Mouse (Mus musculus): Measurements from ENCODE around the gene Gm39566. TPM values are rescaled to one million over a fixed set of nuclear protein-coding genes. Genes with fewer than 3 reads are reported as not detected.

The Gm39566 gene
- polyA plus RNA-seq, 1 experiment, result 0.02 TPM

DNA sequence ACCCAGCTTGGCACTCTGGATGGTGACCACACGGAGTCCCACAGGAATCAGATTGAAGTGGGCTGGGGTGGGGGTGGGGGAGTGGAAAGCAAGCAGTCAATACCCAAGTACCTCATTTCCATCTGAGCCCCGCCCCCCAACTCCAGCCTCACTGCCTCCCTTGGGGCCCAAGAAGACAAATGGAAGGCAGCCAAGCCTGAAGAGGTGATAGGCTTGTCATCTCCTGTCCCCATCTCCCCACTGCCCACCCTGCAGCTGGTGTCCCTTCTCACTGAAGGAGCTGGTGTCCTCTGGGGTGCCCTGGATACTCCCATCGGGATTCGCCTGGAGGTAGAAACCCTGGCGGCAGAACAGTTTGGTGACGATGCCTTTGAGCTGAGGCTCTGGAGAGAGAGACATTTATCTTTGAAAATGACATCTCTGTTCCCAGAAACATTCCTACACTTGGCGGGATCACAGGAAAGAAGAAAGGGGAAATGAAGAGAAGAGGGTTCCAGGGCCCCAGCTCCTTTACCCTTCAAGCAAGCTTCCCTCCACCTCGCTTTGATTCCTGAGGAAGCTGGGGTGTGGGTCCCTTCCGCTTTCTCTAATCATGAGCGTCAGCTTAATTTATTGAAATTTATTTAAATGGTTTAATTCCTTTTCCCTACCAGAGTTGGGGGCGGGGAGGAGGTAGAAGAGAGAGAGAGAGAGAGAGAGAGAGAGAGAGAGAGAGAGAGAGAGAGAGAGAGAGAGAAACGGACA, 15.5 kb downstream of the Gm39566 start:
- Histone ChIP-seq H3K79me2 (ENCODE audit: control insufficient read depth, insufficient read depth) (no peaks in the 10 kb centered on the region), H3K4me3 (peak overlapping the region; percentile 65), H3K27me3 (ENCODE audit: control insufficient read depth, insufficient read depth, insufficient read length) (no peaks in the 10 kb centered on the region), H3ac (ENCODE audit: control insufficient read depth, insufficient read length) (no peak overlapping the region), H3K36me3 (ENCODE audit: control insufficient read depth, insufficient read depth) (peaks cover 4% of the 10 kb centered on the region), H3K4me2 (ENCODE audit: low read depth) (peak overlapping the region; percentile 99)
- no peak for TF ChIP-seq USF1 (IDR thresholded peaks at IDR 0.05; ENCODE audit: low read depth)
- no peak for TF ChIP-seq E2F4 (IDR thresholded peaks at IDR 0.05; ENCODE audit: insufficient read depth)
- peak in 1 of 3 experiments; percentile 6 for TF ChIP-seq MYOG (IDR thresholded peaks at IDR 0.05; ENCODE audit: control insufficient read depth in 1 of 3, insufficient read depth in 1 of 3, insufficient read length in 2 of 3, low read depth in 2 of 3)
- TF ChIP-seq SRF (IDR thresholded peaks at IDR 0.05; ENCODE audit: control insufficient read depth, insufficient read length, low read depth), result no peak
- peak in 1 of 3 experiments; percentile 61 for TF ChIP-seq MYOD1 (IDR thresholded peaks at IDR 0.05; ENCODE audit: control insufficient read depth in 1 of 3, insufficient read length in 2 of 3, low read depth in 2 of 3)

DNA sequence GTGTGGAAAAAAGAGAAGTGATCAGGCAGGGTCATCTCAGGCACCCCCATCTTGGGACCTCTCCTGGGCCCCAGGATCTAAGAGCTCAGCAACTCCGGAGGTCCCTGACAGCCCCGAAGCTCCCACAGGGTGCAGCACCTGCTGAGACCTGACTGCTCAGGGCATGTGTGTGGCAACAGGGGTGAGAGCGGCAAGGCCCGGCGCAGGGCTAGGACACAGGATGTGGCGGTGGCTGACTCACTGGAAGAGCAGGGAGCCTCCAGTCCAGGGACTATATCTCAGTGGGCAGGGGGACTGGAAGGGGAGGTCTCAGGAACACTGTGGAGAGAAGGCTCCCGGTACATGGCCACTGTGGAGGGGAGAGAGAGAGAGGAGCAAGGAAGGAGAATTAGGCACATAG, 17.2 kb downstream of the Gm39566 start:
- Histone ChIP-seq H3ac (ENCODE audit: control insufficient read depth, insufficient read length) (no peak overlapping the region), H3K4me2 (ENCODE audit: low read depth) (peak overlapping the region; percentile 38), H3K79me2 (ENCODE audit: control insufficient read depth, insufficient read depth) (no peaks in the 10 kb centered on the region), H3K36me3 (ENCODE audit: control insufficient read depth, insufficient read depth) (peaks cover 4% of the 10 kb centered on the region), H3K27me3 (ENCODE audit: control insufficient read depth, insufficient read depth, insufficient read length) (no peaks in the 10 kb centered on the region), H3K4me3 (no peak overlapping the region)
- TF ChIP-seq SRF (IDR thresholded peaks at IDR 0.05; ENCODE audit: control insufficient read depth, insufficient read length, low read depth) (no peak), TCF3 (IDR thresholded peaks at IDR 0.05; ENCODE audit: insufficient read length, low read depth) (no peak), POLR2AphosphoS2 (IDR thresholded peaks at IDR 0.05; ENCODE audit: insufficient read length, low read depth) (no peak), USF1 (IDR thresholded peaks at IDR 0.05; ENCODE audit: low read depth) (no peak), CEBPB (IDR thresholded peaks at IDR 0.05; ENCODE audit: insufficient read depth, poor library complexity, severe bottlenecking) (0 out of 2 replicates have a peak, but pooled peaks have one; percentile 4), TCF12 (IDR thresholded peaks at IDR 0.05; ENCODE audit: insufficient read depth, poor library complexity, severe bottlenecking) (no peak), MYOD1 (IDR thresholded peaks at IDR 0.05; ENCODE audit: control insufficient read depth in 1 of 3, insufficient read length in 2 of 3, low read depth in 2 of 3) (peak in 2 of 3 experiments; percentile 39 to 81), MAX (IDR thresholded peaks at IDR 0.05; ENCODE audit: low read depth) (no peak), E2F4 (IDR thresholded peaks at IDR 0.05; ENCODE audit: insufficient read depth) (no peak), MYOG (IDR thresholded peaks at IDR 0.05; ENCODE audit: control insufficient read depth in 1 of 3, insufficient read depth in 1 of 3, insufficient read length in 2 of 3, low read depth in 2 of 3) (peak in 1 of 3 experiments; percentile 64), POLR2A (IDR thresholded peaks at IDR 0.05; ENCODE audit: insufficient read length, low read depth) (no peak), REST (IDR thresholded peaks at IDR 0.05; ENCODE audit: insufficient read depth, insufficient read length) (no peak)

DNA sequence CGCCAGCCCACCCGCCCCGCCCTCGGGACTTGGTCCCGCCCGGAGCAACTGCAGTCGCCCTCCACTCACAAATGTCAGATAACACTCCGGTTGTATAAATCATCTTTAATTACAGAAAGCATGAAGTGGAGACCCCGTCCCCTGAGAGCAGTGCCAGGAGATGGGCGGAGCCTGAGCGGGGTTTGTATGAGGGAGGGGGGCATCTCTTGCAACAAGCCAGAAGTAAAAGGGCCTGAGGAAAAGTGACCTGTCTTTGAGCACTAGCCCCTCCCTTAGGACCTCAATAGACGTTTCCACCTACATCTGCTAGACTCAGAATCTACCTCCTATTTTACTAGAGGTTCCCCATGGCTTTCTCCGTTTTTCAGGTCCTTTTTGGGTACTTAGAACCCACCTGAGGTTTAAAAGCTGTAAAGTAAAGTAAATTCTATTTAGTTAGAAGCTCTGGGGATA, 19.1 kb downstream of the Gm39566 start:
- Histone ChIP-seq H3K4me3 (peak overlapping the region; percentile 40), H3K4me2 (ENCODE audit: low read depth) (peak overlapping the region; percentile 98), H3K79me2 (ENCODE audit: control insufficient read depth, insufficient read depth) (no peaks in the 10 kb centered on the region), H3K36me3 (ENCODE audit: control insufficient read depth, insufficient read depth) (peaks cover 15% of the 10 kb centered on the region), H3K27me3 (ENCODE audit: control insufficient read depth, insufficient read depth, insufficient read length) (no peaks in the 10 kb centered on the region), H3ac (ENCODE audit: control insufficient read depth, insufficient read length) (no peak overlapping the region)
- TF ChIP-seq USF1 (IDR thresholded peaks at IDR 0.05; ENCODE audit: low read depth) (no peak), MYOG (IDR thresholded peaks at IDR 0.05; ENCODE audit: control insufficient read depth in 1 of 3, insufficient read depth in 1 of 3, insufficient read length in 2 of 3, low read depth in 2 of 3) (no peak), REST (IDR thresholded peaks at IDR 0.05; ENCODE audit: insufficient read depth, insufficient read length) (no peak), E2F4 (IDR thresholded peaks at IDR 0.05; ENCODE audit: insufficient read depth) (no peak), TCF3 (IDR thresholded peaks at IDR 0.05; ENCODE audit: insufficient read length, low read depth) (no peak), POLR2AphosphoS2 (IDR thresholded peaks at IDR 0.05; ENCODE audit: insufficient read length, low read depth) (no peak), SRF (IDR thresholded peaks at IDR 0.05; ENCODE audit: control insufficient read depth, insufficient read length, low read depth) (no peak), MYOD1 (IDR thresholded peaks at IDR 0.05; ENCODE audit: control insufficient read depth in 1 of 3, insufficient read length in 2 of 3, low read depth in 2 of 3) (no peak), TCF12 (IDR thresholded peaks at IDR 0.05; ENCODE audit: insufficient read depth, poor library complexity, severe bottlenecking) (no peak), MAX (IDR thresholded peaks at IDR 0.05; ENCODE audit: low read depth) (no peak), POLR2A (IDR thresholded peaks at IDR 0.05; ENCODE audit: insufficient read length, low read depth) (no peak)

DNA sequence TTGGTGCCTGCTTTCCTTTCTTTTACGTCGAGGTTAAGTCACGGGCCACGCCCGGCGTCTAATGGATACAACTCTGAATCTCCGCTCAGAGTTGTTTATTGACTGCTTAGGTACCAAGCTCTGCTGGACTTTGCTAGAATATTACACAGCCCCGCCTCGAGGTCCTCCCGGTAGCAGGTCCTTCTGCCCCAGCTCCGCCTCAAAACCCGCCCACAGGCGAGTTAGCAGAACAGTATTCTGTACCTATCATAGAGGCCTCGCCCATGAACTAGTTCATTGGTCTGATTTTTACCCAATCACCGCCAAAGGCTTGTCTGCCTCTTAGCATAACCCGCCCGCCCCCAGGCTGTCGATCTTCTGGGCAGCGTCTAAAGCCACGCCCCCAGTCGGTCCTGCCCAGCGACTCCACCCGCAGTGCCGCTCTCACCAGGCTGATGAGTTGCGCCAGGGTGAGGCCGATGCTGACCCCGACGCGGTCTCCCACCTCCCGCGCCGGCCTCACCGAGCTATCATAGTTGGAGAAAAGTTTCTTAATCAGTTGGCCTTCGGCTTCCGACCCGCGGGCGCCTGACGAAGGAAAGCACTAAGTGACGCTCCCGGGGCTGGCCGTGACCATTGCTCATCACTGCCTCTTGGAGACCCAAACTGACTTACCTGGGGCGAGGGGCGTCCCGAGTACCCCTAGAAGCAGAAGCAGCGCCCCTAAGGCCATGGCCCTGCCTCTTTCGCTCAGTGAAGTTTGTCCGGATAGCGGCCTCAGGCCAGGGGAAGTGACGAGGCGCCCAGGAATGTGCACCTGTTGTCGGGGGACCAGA, 19.7 kb downstream of the Gm39566 start, which contains the start of gene Chrnb1:
Gene Chrnb1 (minus strand): TSS at position 776 of the 815 bp plus-strand sequence.
- H3ac ChIP-seq (ENCODE audit: control insufficient read depth, insufficient read length), result no peak within 1 kb of the TSS
- H3K36me3 ChIP-seq (ENCODE audit: control insufficient read depth, insufficient read depth), result peaks cover 21% of the 10 kb centered on the region
- H3K79me2 ChIP-seq (ENCODE audit: control insufficient read depth, insufficient read depth), result no peaks in the 10 kb centered on the region
- no peaks in the 10 kb centered on the region for H3K27me3 ChIP-seq (ENCODE audit: control insufficient read depth, insufficient read depth, insufficient read length)
- TF ChIP-seq SRF (IDR thresholded peaks at IDR 0.05; ENCODE audit: control insufficient read depth, insufficient read length, low read depth) (no peak), USF1 (IDR thresholded peaks at IDR 0.05; ENCODE audit: low read depth) (no peak), TCF12 (IDR thresholded peaks at IDR 0.05; ENCODE audit: insufficient read depth, poor library complexity, severe bottlenecking) (peak; percentile 46), TCF3 (IDR thresholded peaks at IDR 0.05; ENCODE audit: insufficient read length, low read depth) (peak; percentile 39), MYOG (IDR thresholded peaks at IDR 0.05; ENCODE audit: control insufficient read depth in 1 of 3, insufficient read depth in 1 of 3, insufficient read length in 2 of 3, low read depth in 2 of 3) (peak in 2 of 3 experiments; percentile 89 to 95), POLR2AphosphoS2 (IDR thresholded peaks at IDR 0.05; ENCODE audit: insufficient read length, low read depth) (peak; percentile 90), POLR2A (IDR thresholded peaks at IDR 0.05; ENCODE audit: insufficient read length, low read depth) (peak; percentile 93), MYOD1 (IDR thresholded peaks at IDR 0.05; ENCODE audit: control insufficient read depth in 1 of 3, insufficient read length in 2 of 3, low read depth in 2 of 3) (peak in 2 of 3 experiments; percentile 92 to 95)
- H3K4me3 ChIP-seq, result peak within 1 kb of the TSS; percentile 40
- peak within 1 kb of the TSS; percentile 98 for H3K4me2 ChIP-seq (ENCODE audit: low read depth)
